ENCODE assay signal across 12 mouse cellular contexts in the genomic region with DNA sequence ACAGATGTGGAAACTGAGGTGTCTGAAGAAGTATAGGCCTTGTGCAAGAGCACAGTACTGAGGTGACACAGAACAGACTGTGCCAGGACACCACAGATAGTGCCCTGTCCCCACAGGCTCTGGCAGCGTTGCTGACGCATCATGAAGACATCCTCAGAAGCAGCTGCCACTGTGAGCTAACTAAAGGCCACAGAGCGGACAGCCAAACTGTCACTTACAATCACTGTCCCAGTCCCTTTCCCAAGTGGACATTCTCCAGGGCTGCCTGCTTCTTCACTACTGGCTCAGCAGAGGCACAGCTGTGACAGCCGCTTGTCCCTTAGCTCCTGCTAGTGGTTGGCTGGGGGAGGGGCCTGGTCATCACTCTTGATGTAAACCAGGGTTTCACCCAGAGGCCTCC. TPM values are rescaled to one million over a fixed set of nuclear protein-coding genes. Genes with fewer than 3 reads are reported as not detected.
DNase-seq lines count a peak whose midpoint lies in the region; ATAC-seq and TF ChIP-seq lines count a peak whose summit lies in the region.
"Had no signal": no experiment of that assay in that cellular context is flagged by ENCODE, and none has a peak within 500 bp of the region (broad histone marks: within the 10 kb centered on the region; RNA-seq: fewer than 3 reads in every experiment).

No protein-coding gene starts in this region.

- DNase-seq in heart, adult 9 months (ENCODE audit: low spot score in 2 of 2), result no peak
- peak; percentile 83 for DNase-seq in lung, postnatal 0 days (ENCODE audit: low spot score)
- no peak for DNase-seq in lung, adult 2 months
- peak; percentile 22 to 31 for DNase-seq in heart, postnatal 14 days
- no peak for DNase-seq in stomach, postnatal 0 days (ENCODE audit: low spot score)
- DNase-seq in frontal cortex, postnatal 14 days (ENCODE audit: low spot score in 2 of 2), result no peak
- DNase-seq in spleen, postnatal 4 days (ENCODE audit: low spot score in 2 of 2), result no peak
- DNase-seq: midbrain, embryonic 14.5 days had no signal

- no peaks in the 10 kb centered on the region for H3K9me3 ChIP-seq in heart, embryonic 13.5 days
- H3K9me3 ChIP-seq in lung, postnatal 0 days (ENCODE audit: low read length), result no peaks in the 10 kb centered on the region
- H3K9me3 ChIP-seq in stomach, postnatal 0 days (ENCODE audit: control insufficient read depth, low read length), result no peaks in the 10 kb centered on the region

- no peak; the same call in 1 of the 2 replicates for TF ChIP-seq CTCF in lung, postnatal 0 days (IDR thresholded peaks at IDR 0.05)
- TF ChIP-seq CTCF in lung, adult 2 months (IDR thresholded peaks at IDR 0.05; ENCODE audit: insufficient read depth, low read length), result no peak
- TF ChIP-seq CTCF in stomach, postnatal 0 days (IDR thresholded peaks at IDR 0.05; ENCODE audit: low read depth), result no peak

- no peak for ATAC-seq in heart, embryonic 13.5 days (ENCODE audit: extremely low read depth, insufficient number of reproducible peaks, low FRiP score, low TSS enrichment)
- peak; percentile 76 for ATAC-seq in lung, postnatal 0 days
- ATAC-seq in stomach, postnatal 0 days (ENCODE audit: low FRiP score, low TSS enrichment), result no peak
- ATAC-seq: forebrain, embryonic 14.5 days had no signal

- H3K4me3 ChIP-seq in heart, embryonic 13.5 days, result no peak overlapping the region
- no peak overlapping the region for H3K4me3 ChIP-seq in lung, postnatal 0 days (ENCODE audit: low read depth, low read length)
- H3K4me3 ChIP-seq in lung, adult 2 months (replicated peaks; ENCODE audit: extremely low read depth, low read depth, low read length), result no peak overlapping the region
- H3K4me3 ChIP-seq in stomach, postnatal 0 days (ENCODE audit: low read depth, low read length), result no peak overlapping the region

- intact Hi-C loops in heart, postnatal 14 days (cut with DNase I), result no loop called here

- no peaks in the 10 kb centered on the region for H3K27me3 ChIP-seq in heart, embryonic 13.5 days (replicated peaks)
- no peaks in the 10 kb centered on the region for H3K27me3 ChIP-seq in lung, postnatal 0 days (replicated peaks; ENCODE audit: insufficient read depth, low read length)
- no peaks in the 10 kb centered on the region for H3K27me3 ChIP-seq in stomach, postnatal 0 days (ENCODE audit: control insufficient read depth, insufficient read depth, low read length)
- H3K27me3 ChIP-seq: CH12.LX had no signal

- peak; percentile 83 for TF ChIP-seq EP300 in lung, postnatal 0 days (IDR thresholded peaks at IDR 0.05)
- TF ChIP-seq EP300 in stomach, postnatal 0 days (optimal IDR thresholded peaks at IDR 0.05), result no peak

- H3K36me3 ChIP-seq in heart, embryonic 13.5 days, result no peaks in the 10 kb centered on the region
- no peaks in the 10 kb centered on the region for H3K36me3 ChIP-seq in lung, postnatal 0 days (ENCODE audit: insufficient read depth, low read length)
- H3K36me3 ChIP-seq in stomach, postnatal 0 days (ENCODE audit: control insufficient read depth, insufficient read depth, low read length), result no peaks in the 10 kb centered on the region

- WGBS in heart, embryonic 13.5 days, result 37% methylated on average over 4 of the region's 4 CpGs
- 56% methylated on average over 4 of the region's 4 CpGs for WGBS in lung, postnatal 0 days
- WGBS in lung, adult 2 months, result 83% methylated on average over 4 of the region's 4 CpGs
- WGBS in stomach, postnatal 0 days, result 54% methylated on average over 4 of the region's 4 CpGs

- H3K4me2 ChIP-seq in heart, embryonic 13.5 days, result no peak overlapping the region
- H3K4me2 ChIP-seq in lung, postnatal 0 days (replicated peaks; ENCODE audit: low read depth, low read length), result no peak overlapping the region
- no peak overlapping the region for H3K4me2 ChIP-seq in stomach, postnatal 0 days (replicated peaks; ENCODE audit: low read depth)

- TF ChIP-seq POLR2A in lung, adult 2 months (IDR thresholded peaks at IDR 0.05; ENCODE audit: borderline replicate concordance, extremely low read depth, low read depth, low read length), result no peak

- H3K9ac ChIP-seq in heart, embryonic 13.5 days, result peak overlapping the region; percentile 42; the same call in 1 of the 2 replicates
- H3K9ac ChIP-seq in lung, postnatal 0 days (replicated peaks; ENCODE audit: low read depth), result no peak overlapping the region
- no peak overlapping the region for H3K9ac ChIP-seq in stomach, postnatal 0 days (ENCODE audit: low read length)

- peaks cover 40% of the 10 kb centered on the region for H3K4me1 ChIP-seq in heart, embryonic 13.5 days
- peaks cover 5% of the 10 kb centered on the region; the same call in 1 of the 2 replicates for H3K4me1 ChIP-seq in lung, postnatal 0 days (ENCODE audit: insufficient read depth, low read depth, low read length)
- peaks cover 5% of the 10 kb centered on the region for H3K4me1 ChIP-seq in lung, adult 2 months (ENCODE audit: control insufficient read depth, insufficient read depth, low read length)
- H3K4me1 ChIP-seq in stomach, postnatal 0 days (replicated peaks; ENCODE audit: control insufficient read depth, insufficient read depth), result peaks cover 4% of the 10 kb centered on the region; the same call in 1 of the 2 replicates

- H3K27ac ChIP-seq in heart, embryonic 13.5 days (replicated peaks), result peak overlapping the region; percentile 69
- 0 out of 2 replicates have a peak overlapping the region, but pooled peaks have one; percentile 14 for H3K27ac ChIP-seq in lung, postnatal 0 days (ENCODE audit: low read length)
- peak overlapping the region; percentile 30; the same call in 1 of the 2 replicates for H3K27ac ChIP-seq in stomach, postnatal 0 days (replicated peaks)

RNA-seq across cellular contexts. Expression of gene Afap1l2, which starts 33.9 kb away (rescaled TPM):
- 1.6 and 1.7 TPM in 2 replicates for polyA plus RNA-seq in heart, embryonic 13.5 days (2015; fragmentation: Nextera tagmentation; extraction: Ambion mirVana)
- 15.5 and 18.8 TPM in 2 replicates for polyA plus RNA-seq in lung, postnatal 0 days (2015; fragmentation: Nextera tagmentation; extraction: Ambion mirVana)
- polyA plus RNA-seq in lung, adult 2 months (2012; rRNA removed), result 7.0 and 10.0 TPM in 2 replicates
- 1 to 10 TPM; 7.5 to 9.1 TPM for total RNA-seq in heart, postnatal 14 days (2021)
- polyA plus RNA-seq in stomach, postnatal 0 days (2015; fragmentation: Nextera tagmentation; extraction: Ambion mirVana), result 9.0 and 11.0 TPM in 2 replicates
- total RNA-seq: common myeloid progenitor, adult 5-6 weeks had no signal

Comparison
In these comparisons a context has a peak if more than half of its experiments do, and no peak if none do; other contexts are left out.
1. DNase-seq: peak in lung, postnatal 0 days (single experiment) and heart, postnatal 14 days (2 of 2); none in heart, adult 9 months (0 of 2), lung, adult 2 months (single experiment), stomach, postnatal 0 days (single experiment), frontal cortex, postnatal 14 days (0 of 2) and spleen, postnatal 4 days (0 of 2).
2. H3K27ac ChIP-seq: peak in every context shown above with its lines; median percentile 69 in heart, embryonic 13.5 days; 30 in stomach, postnatal 0 days; 14 in lung, postnatal 0 days.